Mouse (Mus musculus): ENCODE results near the gene Cysrt1. TPM values are rescaled to one million over a fixed set of nuclear protein-coding genes. Genes with fewer than 3 reads are reported as not detected.
A peak's percentile ranks its signal among the peaks of the same experiment; 100 is the strongest.

Gene Cysrt1
- polyA plus RNA-seq, 1 experiment from 2014 or later = not detected

DNA sequence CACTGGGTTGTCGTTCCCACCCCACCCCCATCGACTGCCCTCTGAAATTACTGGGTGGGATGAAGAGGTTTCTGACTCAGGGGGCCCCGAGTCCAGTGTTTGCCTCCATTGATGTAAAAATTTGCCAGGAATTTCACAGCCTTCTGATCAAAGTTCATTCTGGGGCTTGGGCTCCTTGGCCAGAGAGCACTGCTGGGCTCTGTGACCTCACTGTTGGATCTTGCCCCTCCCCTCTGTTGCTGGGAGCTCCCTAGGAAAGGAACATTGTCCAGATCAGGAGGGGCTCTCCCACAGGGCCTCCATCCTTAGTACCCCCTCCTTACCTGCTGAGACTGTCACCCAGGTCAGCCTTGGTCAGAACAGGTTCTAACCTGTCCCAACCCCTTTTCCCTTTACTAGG lies 27.8 kb downstream of the Cysrt1 start, which contains the start of gene Stpg3:
Stpg3 (minus strand) TSS at position 194 of the 400 bp plus-strand sequence.
- 78% methylated on average over 3 of the region's 3 CpGs for WGBS
- Histone ChIP-seq H3K4me2 (ENCODE audit: low read depth, low read length, severe bottlenecking) (no peak within 1 kb of the TSS), H3K27me3 (ENCODE audit: control insufficient read depth, insufficient read depth, low read length) (no peaks in the 10 kb centered on the region), H3K4me1 (replicated peaks; ENCODE audit: control insufficient read depth, insufficient read depth, low read length) (peaks cover 6% of the 10 kb centered on the region; the same call in 1 of the 2 replicates), H3K9me3 (ENCODE audit: control insufficient read depth, low read length) (no peaks in the 10 kb centered on the region), H3K27ac (ENCODE audit: low read depth, low read length) (no peak within 1 kb of the TSS), H3K36me3 (ENCODE audit: control insufficient read depth, insufficient read depth, low read length) (no peaks in the 10 kb centered on the region), H3K9ac (ENCODE audit: low read length) (no peak within 1 kb of the TSS), H3K4me3 (ENCODE audit: low read depth, low read length) (no peak within 1 kb of the TSS)
- DNase-seq (ENCODE audit: low spot score) = no peak
- no peak for ATAC-seq (replicated peaks; ENCODE audit: low FRiP score)

DNA sequence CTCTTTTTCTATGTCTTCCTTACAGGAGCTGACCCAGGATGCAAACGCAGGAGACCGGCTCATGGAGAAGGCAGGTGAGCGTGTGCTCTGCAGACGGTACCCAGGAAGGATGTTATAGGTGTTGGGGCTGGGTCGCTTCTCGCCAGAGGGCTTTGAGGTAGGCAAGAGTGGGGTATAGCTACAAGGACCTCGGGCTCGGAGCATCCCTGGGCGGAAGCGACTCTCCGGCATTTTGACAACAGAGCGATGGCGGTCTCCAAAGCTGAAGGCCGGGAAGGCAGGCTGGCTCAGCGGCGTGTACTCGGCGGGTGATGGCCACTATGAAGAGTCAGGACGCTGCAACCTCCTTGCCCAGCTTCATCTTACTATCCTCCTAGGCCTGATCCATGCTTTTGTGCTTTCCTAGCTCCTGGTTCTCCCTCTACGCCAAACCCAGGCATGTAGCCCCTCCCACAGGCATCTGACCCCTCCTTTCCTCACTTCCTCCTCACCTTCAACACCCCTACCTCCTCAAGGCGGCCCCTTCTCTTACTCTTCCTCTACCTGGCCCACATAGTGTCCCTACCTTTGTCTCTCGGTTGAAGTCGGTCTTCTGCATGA lies 28.9 kb downstream of the Cysrt1 start:
- DNase-seq (ENCODE audit: low spot score) (no peak), ATAC-seq (replicated peaks; ENCODE audit: low FRiP score) (no peak)
- H3K27ac ChIP-seq (ENCODE audit: low read depth, low read length) = no peak overlapping the region
- H3K4me3 ChIP-seq (ENCODE audit: low read depth, low read length) = no peak overlapping the region
- peaks cover 6% of the 10 kb centered on the region; the same call in 1 of the 2 replicates for H3K4me1 ChIP-seq (replicated peaks; ENCODE audit: control insufficient read depth, insufficient read depth, low read length)
- H3K9me3 ChIP-seq (ENCODE audit: control insufficient read depth, low read length) = no peaks in the 10 kb centered on the region
- no peak overlapping the region for H3K4me2 ChIP-seq (ENCODE audit: low read depth, low read length, severe bottlenecking)
- WGBS = 69% methylated on average over 23 of the region's 23 CpGs
- no peak overlapping the region for H3K9ac ChIP-seq (ENCODE audit: low read length)
- no peaks in the 10 kb centered on the region for H3K36me3 ChIP-seq (ENCODE audit: control insufficient read depth, insufficient read depth, low read length)
- no peaks in the 10 kb centered on the region for H3K27me3 ChIP-seq (ENCODE audit: control insufficient read depth, insufficient read depth, low read length)

DNA sequence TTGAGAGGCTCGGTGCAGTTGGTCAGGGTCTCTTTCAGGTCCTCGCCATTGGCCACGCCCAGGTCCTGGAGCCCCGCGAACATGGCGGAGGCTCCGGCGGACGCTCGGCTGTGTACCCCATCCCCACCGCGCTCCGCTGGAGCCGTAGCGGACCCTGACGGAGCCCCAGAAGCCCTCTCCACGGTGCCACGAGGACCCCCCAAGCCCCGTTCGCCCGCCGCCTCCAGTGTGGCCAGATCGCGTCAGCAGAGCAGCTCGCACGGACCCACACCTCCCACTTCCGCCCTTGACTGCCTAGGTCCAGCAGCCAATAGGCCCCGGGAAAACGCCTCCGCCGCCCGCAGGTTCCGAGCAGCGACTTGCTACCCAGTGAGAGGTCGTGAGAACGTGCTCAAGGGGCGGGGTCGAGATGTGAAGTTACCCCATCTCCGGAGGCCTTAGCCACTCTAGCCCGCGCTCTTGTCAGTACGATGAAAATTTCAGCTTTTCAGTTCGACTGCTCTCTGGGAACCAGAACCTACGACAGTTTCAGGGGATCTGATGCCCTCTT lies 31.1 kb downstream of the Cysrt1 start, which contains the start of gene Nelfb:
Nelfb (minus strand) TSS at position 369 of the 550 bp plus-strand sequence.
- Histone ChIP-seq H3K4me2 (ENCODE audit: low read depth, low read length, severe bottlenecking) (peak within 1 kb of the TSS; percentile 75), H3K36me3 (ENCODE audit: control insufficient read depth, insufficient read depth, low read length) (no peaks in the 10 kb centered on the region), H3K9ac (ENCODE audit: low read length) (peak within 1 kb of the TSS; percentile 89), H3K27ac (ENCODE audit: low read depth, low read length) (peak within 1 kb of the TSS; percentile 57), H3K4me1 (replicated peaks; ENCODE audit: control insufficient read depth, insufficient read depth, low read length) (peaks cover 6% of the 10 kb centered on the region; the same call in 1 of the 2 replicates), H3K4me3 (ENCODE audit: low read depth, low read length) (peak within 1 kb of the TSS; percentile 78), H3K9me3 (ENCODE audit: control insufficient read depth, low read length) (no peaks in the 10 kb centered on the region), H3K27me3 (ENCODE audit: control insufficient read depth, insufficient read depth, low read length) (no peaks in the 10 kb centered on the region)
- DNase-seq (ENCODE audit: low spot score) = peak; percentile 95
- ATAC-seq (replicated peaks; ENCODE audit: low FRiP score) = peak; percentile 95
- under 1% methylated on average over 43 of the region's 44 CpGs for WGBS

DNA sequence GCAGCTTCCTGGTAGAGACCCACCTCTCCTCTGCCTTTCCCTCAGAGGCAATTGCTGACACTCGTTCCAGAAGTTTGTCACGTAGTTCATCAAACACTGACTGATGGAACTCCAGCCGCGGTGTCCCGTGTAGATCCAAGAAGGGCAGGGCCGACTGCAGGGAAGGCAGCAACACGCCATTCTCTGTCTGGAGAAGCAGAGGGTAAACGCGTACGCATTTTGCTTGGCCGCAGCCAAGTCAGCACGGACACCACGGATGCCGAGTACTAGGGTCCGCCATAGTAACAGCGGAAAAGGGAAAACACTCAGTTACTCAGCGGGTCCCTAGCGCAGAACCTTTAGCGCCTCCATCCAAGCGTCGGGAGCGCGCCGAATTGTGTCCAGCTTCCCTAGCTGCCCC lies 31.6 kb downstream of the Cysrt1 start:
- ATAC-seq (replicated peaks; ENCODE audit: low FRiP score) = peak; percentile 2; the same call in 1 of the 2 replicates
- Histone ChIP-seq H3K9me3 (ENCODE audit: control insufficient read depth, low read length) (no peaks in the 10 kb centered on the region), H3K27me3 (ENCODE audit: control insufficient read depth, insufficient read depth, low read length) (no peaks in the 10 kb centered on the region), H3K4me2 (ENCODE audit: low read depth, low read length, severe bottlenecking) (peak overlapping the region; percentile 75), H3K36me3 (ENCODE audit: control insufficient read depth, insufficient read depth, low read length) (peaks cover 5% of the 10 kb centered on the region; the same call in 1 of the 2 replicates), H3K4me1 (replicated peaks; ENCODE audit: control insufficient read depth, insufficient read depth, low read length) (peaks cover 6% of the 10 kb centered on the region; the same call in 1 of the 2 replicates), H3K4me3 (ENCODE audit: low read depth, low read length) (peak overlapping the region; percentile 78), H3K27ac (ENCODE audit: low read depth, low read length) (peak overlapping the region; percentile 57), H3K9ac (ENCODE audit: low read length) (peak overlapping the region; percentile 89)
- 1% methylated on average over 24 of the region's 24 CpGs for WGBS
- no peak for DNase-seq (ENCODE audit: low spot score)

DNA sequence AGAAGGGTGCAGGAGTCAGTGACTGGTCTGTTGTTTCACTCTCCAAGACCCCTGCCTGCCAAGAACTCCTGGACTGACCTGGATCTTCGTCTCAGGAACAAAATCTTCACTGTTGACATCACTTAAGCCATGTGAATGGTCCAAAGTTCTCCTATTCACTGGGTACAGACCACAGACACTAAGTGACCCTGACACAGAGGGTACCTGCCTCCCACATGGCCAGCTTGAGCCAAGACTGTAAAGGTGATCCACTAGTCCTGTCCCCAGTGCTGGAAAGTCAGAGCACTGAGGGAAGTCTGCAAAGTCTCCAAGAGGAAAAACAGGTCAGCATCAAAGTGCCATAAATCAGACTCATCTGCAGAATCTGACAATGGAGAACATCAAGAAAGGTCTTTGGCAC lies 34.7 kb downstream of the Cysrt1 start:
- H3K9me3 ChIP-seq (ENCODE audit: control insufficient read depth, low read length) = no peaks in the 10 kb centered on the region
- H3K36me3 ChIP-seq (ENCODE audit: control insufficient read depth, insufficient read depth, low read length) = peaks cover 11% of the 10 kb centered on the region; the same call in 1 of the 2 replicates
- no peak overlapping the region for H3K4me2 ChIP-seq (ENCODE audit: low read depth, low read length, severe bottlenecking)
- WGBS = 85% methylated on average over 1 of the region's 1 CpGs
- no peak overlapping the region for H3K9ac ChIP-seq (ENCODE audit: low read length)
- no peak for DNase-seq (ENCODE audit: low spot score)
- no peak for ATAC-seq (replicated peaks; ENCODE audit: low FRiP score)
- no peak overlapping the region for H3K27ac ChIP-seq (ENCODE audit: low read depth, low read length)
- no peak overlapping the region for H3K4me3 ChIP-seq (ENCODE audit: low read depth, low read length)
- no peaks in the 10 kb centered on the region for H3K27me3 ChIP-seq (ENCODE audit: control insufficient read depth, insufficient read depth, low read length)
- peaks cover 6% of the 10 kb centered on the region; the same call in 1 of the 2 replicates for H3K4me1 ChIP-seq (replicated peaks; ENCODE audit: control insufficient read depth, insufficient read depth, low read length)

DNA sequence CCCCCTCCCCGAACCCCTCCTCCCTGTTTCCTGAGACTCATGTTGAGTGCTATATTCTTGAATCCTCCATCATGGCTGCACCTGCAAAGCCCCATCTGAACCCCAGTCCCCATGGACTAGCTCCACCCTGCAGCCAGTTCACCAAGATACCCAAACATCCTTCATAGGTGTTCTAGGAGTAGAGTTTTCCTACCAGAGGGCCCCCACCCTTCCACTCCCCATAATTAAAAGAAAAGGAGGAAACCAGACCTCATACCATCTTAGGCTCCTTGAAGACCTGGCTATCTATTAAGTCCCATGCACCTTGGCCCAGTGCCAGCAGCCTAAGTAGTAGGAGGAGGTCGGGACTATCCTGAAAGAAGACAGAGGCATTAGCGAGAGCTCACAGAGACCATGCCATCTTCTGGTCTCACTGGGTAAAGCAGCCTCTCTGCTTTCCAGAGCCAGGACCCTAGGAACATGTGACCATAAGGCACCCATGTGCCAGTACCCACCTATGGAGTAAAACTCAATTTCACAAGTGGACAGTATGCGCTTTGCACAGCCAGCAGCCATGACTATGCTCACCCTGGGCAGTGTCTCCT lies 38.5 kb downstream of the Cysrt1 start:
- ATAC-seq (replicated peaks; ENCODE audit: low FRiP score) = no peak

DNA sequence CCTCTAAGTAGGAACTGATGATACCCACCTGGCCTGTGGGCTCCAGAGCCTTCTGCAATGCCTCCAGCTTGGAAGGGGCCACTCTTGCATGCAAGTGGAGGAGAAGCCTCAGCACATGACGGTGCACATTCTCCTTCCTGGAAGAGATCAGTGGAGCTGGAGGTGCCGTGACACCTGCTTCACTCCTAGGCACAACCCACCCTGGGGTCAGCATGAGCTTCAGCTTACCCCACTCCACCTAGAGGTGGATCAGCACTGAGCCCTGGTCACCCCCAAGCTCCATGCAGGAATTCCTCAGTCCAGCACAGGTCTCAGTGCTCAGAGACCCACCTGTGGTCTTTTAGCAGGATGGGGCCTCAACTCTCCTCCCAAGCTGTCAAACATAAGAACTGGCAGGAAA lies 41.6 kb downstream of the Cysrt1 start:
- Histone ChIP-seq H3K36me3 (ENCODE audit: control insufficient read depth, insufficient read depth, low read length) (peaks cover 17% of the 10 kb centered on the region), H3K4me3 (ENCODE audit: low read depth, low read length) (no peak overlapping the region), H3K4me1 (replicated peaks; ENCODE audit: control insufficient read depth, insufficient read depth, low read length) (no peaks in the 10 kb centered on the region), H3K4me2 (ENCODE audit: low read depth, low read length, severe bottlenecking) (no peak overlapping the region), H3K27me3 (ENCODE audit: control insufficient read depth, insufficient read depth, low read length) (peaks cover 10% of the 10 kb centered on the region), H3K9ac (ENCODE audit: low read length) (no peak overlapping the region), H3K27ac (ENCODE audit: low read depth, low read length) (no peak overlapping the region), H3K9me3 (ENCODE audit: control insufficient read depth, low read length) (no peaks in the 10 kb centered on the region)
- no peak for ATAC-seq (replicated peaks; ENCODE audit: low FRiP score)
- DNase-seq (ENCODE audit: low spot score) = no peak
- 94% methylated on average over 2 of the region's 2 CpGs for WGBS

More for the DNA sequence above, 38.5 kb downstream of the Cysrt1 start:
- Histone ChIP-seq H3K9me3 (ENCODE audit: control insufficient read depth, low read length) (no peaks in the 10 kb centered on the region), H3K27me3 (ENCODE audit: control insufficient read depth, insufficient read depth, low read length) (no peaks in the 10 kb centered on the region), H3K27ac (ENCODE audit: low read depth, low read length) (no peak overlapping the region), H3K4me2 (ENCODE audit: low read depth, low read length, severe bottlenecking) (no peak overlapping the region), H3K36me3 (ENCODE audit: control insufficient read depth, insufficient read depth, low read length) (peaks cover 22% of the 10 kb centered on the region), H3K4me3 (ENCODE audit: low read depth, low read length) (no peak overlapping the region), H3K4me1 (replicated peaks; ENCODE audit: control insufficient read depth, insufficient read depth, low read length) (no peaks in the 10 kb centered on the region), H3K9ac (ENCODE audit: low read length) (no peak overlapping the region)
- no peak for DNase-seq (ENCODE audit: low spot score)
- 65% methylated on average over 4 of the region's 4 CpGs for WGBS

DNA sequence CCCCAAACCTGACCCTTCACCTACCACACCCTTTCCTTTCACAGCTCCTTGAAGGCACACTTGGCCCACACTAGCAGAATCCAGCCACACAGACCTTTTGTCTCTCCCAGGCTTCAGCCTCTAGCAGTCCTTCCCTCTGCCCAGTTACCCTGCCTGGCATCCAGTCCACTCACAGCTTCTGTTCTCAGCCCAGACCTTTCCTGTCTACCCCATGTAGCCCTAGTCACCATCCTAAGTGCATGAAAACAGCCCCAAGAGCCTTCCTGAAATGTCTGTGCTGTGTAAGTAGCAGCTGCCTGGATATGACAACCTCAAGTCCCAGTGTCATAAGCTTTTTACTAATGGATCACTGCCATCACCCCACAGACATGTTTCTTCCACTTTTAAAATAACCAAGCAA lies 44.3 kb downstream of the Cysrt1 start:
- no peak overlapping the region for H3K4me3 ChIP-seq (ENCODE audit: low read depth, low read length)
- peaks cover 23% of the 10 kb centered on the region for H3K27me3 ChIP-seq (ENCODE audit: control insufficient read depth, insufficient read depth, low read length)
- H3K9me3 ChIP-seq (ENCODE audit: control insufficient read depth, low read length) = no peaks in the 10 kb centered on the region
- H3K4me2 ChIP-seq (ENCODE audit: low read depth, low read length, severe bottlenecking) = no peak overlapping the region
- H3K36me3 ChIP-seq (ENCODE audit: control insufficient read depth, insufficient read depth, low read length) = peaks cover 15% of the 10 kb centered on the region
- H3K27ac ChIP-seq (ENCODE audit: low read depth, low read length) = no peak overlapping the region
- no peak for DNase-seq (ENCODE audit: low spot score)
- no peak for ATAC-seq (replicated peaks; ENCODE audit: low FRiP score)
- no peaks in the 10 kb centered on the region; the same call in 1 of the 2 replicates for H3K4me1 ChIP-seq (replicated peaks; ENCODE audit: control insufficient read depth, insufficient read depth, low read length)
- H3K9ac ChIP-seq (ENCODE audit: low read length) = no peak overlapping the region

Data from forebrain, embryonic 11.5 days (tissue).